Mouse (Mus musculus) MN1 (cell line): ENCODE measurements around the gene Usp4.
"Not testable (repeated sequence)": the region's sequence is repeated elsewhere in the genome, so short reads cannot be mapped to it uniquely, and the experiment has no call there.

Source experiments
- DNase-seq: peaks from one replicate; pipeline ENCODE4 v3.0.0-alpha.2; 2016; ENCODE audit warnings: low spot score

Gene Usp4

GRCm38 (mm10) chr9:108347540-108348289 is at the start of gene Usp4:
TSS of gene Usp4 (plus strand) at chr9:108347853.
- DNase-seq, result peak; percentile 91

DNA sequence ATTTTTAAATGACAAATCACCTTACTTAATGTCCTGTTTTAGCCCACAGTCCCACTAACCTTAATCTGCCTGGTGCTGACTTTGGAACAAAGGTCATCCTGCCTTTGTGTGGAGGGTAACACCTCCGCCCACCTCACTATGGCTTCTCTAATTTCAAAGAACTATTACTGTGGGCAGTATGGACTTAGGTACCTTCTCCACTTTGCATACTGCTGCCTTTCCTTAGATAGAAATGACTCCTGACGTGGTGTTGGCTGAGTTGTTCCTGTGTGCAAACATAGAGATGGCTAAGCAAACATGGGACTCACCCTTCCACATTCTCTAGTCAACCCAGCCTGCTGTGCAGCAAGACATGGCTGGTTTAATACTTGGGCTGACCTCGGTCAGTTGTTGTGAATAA is 45.8 kb upstream of the Usp4 start:
- DNase-seq, result no peak

- no peak for DNase-seq
Observed at GRCm38 (mm10) chr9:108304716-108305115, 42.9 kb upstream of the Usp4 start.

DNA sequence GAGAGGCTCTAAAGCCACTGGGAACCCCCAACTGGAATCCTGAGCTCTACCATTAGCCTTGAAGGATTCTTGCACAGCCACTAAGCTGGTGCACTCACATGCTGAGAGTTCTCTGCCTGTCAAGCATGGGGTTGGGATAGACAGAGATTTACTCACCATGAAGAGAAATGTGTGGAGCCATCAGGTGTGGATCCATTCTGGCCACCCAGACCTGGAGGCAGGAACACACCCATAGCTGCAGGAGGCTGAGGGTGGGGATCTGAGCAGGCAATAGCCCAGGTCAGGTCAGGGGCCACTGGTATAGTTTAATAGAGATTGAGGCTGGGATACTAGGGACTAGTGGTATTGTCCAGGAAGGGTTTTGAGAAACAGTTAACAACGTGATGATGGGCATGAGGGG is 42.5 kb upstream of the Usp4 start:
- no peak for DNase-seq

DNA sequence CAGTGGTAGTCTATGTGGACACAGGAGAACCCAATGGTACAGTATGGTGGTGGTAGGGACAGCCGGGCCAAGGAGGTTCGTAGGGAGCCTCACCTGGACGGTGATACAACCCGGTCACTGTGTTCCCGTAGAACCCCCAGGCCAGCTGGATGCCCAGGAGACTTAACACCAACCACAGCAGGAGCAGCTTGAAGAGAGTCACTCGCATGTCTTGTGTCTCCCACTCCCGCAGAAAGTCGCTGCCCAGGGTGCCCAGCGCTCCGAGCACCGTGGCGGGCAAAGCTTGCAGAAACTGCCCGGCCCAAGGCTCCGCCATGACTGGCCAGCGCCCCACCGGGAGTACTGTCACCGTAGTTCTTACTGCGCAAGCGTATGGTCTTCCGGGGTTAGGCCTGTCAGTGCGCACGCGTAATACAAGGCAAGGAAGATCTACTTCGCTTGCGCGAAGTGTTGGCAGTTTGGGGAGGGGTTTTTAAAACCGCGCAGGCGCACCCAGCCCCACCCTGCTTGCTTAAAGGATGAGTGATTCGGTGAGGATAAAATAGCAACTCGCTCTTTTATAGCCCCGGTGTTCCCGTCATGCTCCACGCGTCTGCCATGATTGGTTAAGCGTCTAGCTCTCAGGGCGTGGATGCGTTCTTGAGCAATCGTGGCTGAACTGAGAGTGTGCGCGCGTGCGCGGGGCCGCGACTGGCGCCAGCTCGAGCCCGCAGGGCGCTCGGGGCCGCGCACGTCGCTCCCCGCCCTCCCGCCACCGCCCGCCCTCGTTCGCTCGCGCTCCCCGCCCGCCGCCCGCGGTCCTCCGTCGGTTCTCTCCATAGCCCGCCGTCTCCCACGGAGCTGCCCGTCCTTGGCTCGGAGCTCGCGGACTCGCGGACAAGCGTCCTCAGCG is 41.8 kb upstream of the Usp4 start, which contains the start of the genes Rhoa and Tcta:
TSS of gene Rhoa (plus strand) at position 501 of the 892 bp plus-strand sequence.
TSS of gene Tcta (minus strand) at position 532 of the 892 bp plus-strand sequence.
- DNase-seq, result peak; percentile 99

DNA sequence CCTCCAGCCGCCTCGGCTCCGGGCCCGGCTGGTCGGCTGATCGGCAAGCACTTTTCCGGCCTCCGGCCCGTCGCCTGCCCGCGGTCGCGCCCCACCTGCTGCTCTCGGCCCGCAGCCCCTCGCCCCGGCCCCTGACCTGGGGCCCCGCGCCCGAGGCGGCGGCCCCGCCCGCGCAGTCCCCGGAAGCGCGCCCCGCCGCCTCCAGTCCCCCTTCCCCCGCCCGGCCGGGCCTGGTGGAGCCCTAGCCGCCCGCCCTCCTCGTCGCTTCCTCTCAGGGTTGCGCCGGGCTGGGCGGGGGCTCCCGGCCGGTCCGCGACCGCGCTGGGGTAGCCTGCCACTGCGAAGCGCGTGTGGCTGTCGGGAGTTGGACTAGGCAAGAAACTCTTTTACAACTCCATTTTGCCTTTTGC is 41.1 kb upstream of the Usp4 start:
- peak; percentile 81 for DNase-seq

DNA sequence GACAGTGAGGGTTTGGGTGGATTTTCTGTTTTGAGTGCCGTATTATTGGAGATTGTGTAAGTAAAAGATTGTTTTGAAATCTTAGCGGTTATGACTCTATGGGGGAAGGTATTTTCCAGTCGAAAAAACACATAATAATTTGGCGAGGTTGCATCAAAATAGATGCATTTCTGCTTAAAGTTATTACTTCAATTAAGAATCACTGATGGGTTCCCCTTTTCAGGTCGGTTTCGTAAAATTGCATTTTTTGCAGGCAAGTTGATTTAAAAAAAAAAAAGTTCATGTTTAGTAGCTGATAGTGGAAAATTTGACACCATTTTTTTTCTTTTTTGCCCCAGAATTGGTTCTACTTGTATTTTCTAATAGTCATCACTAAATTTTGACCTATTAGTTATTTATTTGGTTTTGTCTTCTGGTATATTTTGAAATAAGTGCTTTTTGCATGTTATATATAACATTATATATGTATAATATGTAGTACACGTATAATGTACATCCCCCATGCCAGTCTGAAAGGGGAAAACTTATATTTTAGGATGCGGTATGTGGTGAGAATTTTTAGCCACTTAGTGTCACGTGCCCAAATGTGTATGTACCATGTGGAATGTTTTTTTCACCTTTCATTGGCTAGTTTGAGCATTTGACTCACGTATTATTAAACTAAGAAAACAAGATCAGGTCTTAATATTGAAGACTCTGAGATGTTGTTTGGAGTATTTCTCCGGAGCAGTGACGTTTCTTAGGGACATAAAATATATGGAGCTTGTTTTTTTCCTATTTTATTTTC is 40.4 kb upstream of the Usp4 start:
- DNase-seq, result no peak

DNA sequence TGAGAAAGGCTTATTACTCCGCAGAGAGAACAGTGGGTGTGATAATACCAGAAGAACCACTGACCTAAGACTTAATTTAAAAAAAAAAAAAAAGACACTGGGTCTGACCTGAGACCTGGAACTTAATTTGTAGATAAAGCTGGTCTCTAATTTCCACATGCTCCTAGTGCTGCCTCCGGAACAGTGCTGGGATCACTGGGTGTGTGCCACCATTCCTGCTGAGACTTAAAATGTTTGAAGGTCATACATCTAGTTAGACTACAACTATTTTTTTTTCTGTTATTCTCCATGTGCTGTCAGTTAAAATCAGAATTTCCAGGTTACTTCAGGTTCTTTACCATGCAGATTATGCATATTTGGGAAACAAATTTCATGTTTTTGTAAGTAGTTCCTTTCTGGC is 39.5 kb upstream of the Usp4 start:
- peak; percentile 22 for DNase-seq

GRCm38 (mm10) chr9:108317572-108317971 is 30.1 kb upstream of the Usp4 start:
- DNase-seq, result no peak

DNA sequence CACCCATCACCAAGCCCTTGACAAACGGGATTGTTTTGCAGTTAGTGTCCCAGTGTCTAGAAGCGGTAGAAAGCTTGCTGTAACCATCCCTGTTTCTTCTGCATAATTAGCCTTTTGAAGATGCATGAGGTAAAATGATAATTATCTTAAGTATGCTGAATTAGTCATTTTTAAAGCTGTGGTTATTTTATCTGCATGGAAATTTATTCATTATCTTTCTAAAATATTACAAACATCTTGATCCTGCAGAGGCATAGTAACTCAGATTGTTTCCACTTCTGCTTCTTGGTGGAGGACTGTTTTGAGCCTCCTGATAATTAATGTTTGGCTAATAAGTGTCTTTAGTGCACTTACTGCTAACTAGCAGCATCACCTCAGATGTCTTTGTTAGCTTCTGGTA is 29.2 kb upstream of the Usp4 start:
- DNase-seq, result no peak

DNA sequence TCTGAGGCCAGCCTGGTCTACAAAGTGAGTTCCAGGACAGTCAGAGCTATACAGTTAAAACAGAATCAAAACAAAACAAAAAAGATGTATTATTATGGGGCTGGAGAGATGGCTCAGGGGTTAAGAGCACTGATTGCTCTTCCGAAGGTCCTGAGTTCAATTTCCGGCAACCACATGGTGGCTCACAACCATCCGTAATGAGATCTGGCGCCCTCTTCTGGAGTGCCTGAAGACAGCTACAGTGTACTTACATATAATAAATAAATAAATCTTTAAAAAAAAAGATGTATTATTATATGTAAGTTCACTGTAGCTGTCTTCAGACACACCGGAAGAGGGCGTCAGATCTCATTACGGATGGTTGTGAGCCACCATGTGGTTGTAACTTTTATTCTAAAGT is 25.6 kb upstream of the Usp4 start:
- not testable (repeated sequence) for DNase-seq

DNA sequence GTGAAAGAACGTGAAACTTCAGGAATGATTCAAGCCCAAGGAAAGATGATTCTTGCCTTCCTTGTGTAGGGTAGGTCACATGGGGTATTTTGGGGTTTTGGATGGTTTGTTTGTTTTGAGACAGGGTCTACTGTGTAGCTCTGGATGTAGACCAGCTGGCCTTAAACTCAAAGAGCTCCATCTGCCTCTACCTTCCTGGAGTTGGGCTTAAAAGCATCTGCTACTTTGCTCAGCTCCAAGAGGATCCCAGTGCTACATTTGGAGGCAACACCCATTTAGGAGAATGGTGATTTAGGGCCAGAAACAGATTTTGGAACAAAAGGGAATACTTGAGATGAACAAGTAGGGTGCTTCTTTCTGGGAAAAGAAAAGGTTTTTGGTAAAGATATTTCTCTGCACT is 22.9 kb upstream of the Usp4 start:
- no peak for DNase-seq

DNA sequence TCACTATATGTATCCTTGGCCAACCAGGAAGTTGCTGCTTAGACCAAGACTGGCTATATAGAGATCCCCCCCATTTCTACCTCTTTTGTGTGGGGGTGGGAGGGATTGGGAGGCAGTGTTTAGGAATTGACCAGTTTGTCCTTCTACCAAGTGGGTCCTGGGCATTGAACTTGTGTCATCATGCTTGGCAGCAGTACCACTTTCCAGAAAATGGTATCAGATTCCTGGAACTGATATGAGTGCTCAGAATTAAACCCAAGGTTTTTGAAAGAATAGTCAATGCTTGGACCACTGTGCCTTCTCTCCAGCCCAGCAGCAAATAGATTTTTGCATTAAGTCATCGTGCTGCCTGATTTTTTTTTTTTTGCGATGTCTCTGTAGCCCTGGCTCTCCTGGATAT is 21.8 kb upstream of the Usp4 start:
- no peak for DNase-seq

GRCm38 (mm10) chr9:108337848-108338550 is 9.7 kb upstream of the Usp4 start:
- DNase-seq, result no peak

DNA sequence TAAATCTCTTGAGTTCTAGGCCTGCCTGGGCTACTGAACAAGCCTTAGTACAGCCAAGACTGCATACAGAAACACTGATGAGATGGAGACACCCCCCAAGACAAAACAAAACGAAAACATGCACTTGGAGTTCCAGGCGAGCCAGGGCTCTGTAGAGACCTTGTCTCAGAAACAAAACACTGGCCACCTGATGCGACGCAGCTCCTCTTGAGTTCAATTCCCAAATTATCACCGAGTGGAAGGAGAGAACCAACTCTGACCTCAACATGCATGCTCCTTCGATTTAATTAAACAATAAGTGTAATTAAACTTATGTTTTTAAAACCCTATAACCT is 9.1 kb upstream of the Usp4 start:
- no peak for DNase-seq

DNA sequence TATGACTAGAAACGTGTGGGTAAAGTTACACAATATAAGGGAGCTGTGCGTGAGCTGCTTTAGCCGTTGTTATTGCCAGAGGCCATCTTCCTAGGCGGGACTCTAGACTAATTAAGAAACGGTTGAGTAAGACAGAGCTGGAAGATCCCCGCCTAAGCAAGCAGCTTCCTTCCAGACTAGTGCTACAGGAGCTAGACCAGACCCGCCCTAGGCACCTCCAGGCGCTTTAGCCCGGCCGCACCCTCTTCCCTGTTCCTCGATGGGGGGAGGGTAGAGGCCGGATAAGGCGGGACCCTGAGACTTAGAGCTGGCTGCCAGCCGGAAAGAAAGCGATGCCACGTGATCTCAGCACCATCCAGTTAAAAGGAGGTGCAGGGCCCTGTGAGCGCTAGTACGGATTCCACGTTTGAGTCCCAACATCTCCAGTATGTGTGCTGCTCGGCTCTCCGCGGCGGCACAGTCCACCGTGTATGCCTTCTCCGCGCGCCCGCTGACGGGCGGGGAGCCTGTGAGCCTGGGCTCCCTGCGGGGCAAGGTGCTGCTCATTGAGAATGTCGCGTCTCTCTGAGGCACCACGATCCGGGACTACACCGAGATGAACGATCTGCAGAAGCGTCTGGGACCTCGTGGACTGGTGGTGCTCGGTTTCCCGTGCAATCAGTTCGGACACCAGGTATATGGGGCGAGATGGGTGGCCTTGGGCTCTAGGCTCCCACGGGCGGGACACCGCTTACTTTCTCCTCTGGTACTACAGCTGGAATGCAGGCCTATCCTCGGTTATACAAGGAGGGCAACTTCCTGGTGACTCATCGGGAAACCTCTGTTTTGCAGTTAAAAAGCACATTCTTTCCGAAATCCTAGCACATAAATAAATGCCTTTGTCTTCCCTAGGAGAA is 8.5 kb upstream of the Usp4 start, which contains the start of gene Gpx1:
TSS of gene Gpx1 (plus strand) at position 18 of the 896 bp plus-strand sequence.
- peak; percentile 95 for DNase-seq

DNA sequence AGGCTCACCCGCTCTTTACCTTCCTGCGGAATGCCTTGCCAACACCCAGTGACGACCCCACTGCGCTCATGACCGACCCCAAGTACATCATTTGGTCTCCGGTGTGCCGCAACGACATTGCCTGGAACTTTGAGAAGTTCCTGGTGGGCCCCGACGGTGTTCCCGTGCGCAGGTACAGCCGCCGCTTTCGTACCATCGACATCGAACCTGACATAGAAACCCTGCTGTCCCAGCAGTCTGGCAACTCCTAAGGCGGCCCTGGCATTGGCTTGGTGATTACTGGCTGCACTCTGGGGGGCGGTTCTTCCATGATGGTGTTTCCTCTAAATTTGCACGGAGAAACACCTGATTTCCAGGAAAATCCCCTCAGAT is 7.8 kb upstream of the Usp4 start:
- DNase-seq, result no peak

GRCm38 (mm10) chr9:108340258-108341138 is 7.2 kb upstream of the Usp4 start:
- no peak for DNase-seq

GRCm38 (mm10) chr9:108341139-108341475 is 6.5 kb upstream of the Usp4 start:
- DNase-seq, result no peak

GRCm38 (mm10) chr9:108341801-108342200 is 5.9 kb upstream of the Usp4 start:
- DNase-seq, result no peak
